Mouse (Mus musculus): ENCODE measurements around the gene Sirt6. TPM values are rescaled to one million over a fixed set of nuclear protein-coding genes. Genes with fewer than 3 reads are reported as not detected.
A peak's percentile ranks its signal among the peaks of the same experiment; 100 is the strongest.
"Not testable (repeated sequence)": the region's sequence is repeated elsewhere in the genome, so short reads cannot be mapped to it uniquely, and the experiment has no call there.

The Sirt6 gene
- polyA plus RNA-seq (2016; fragmentation: Nextera tagmentation; extraction: Ambion mirVana): 55.1 and 55.5 TPM in 2 replicates

DNA sequence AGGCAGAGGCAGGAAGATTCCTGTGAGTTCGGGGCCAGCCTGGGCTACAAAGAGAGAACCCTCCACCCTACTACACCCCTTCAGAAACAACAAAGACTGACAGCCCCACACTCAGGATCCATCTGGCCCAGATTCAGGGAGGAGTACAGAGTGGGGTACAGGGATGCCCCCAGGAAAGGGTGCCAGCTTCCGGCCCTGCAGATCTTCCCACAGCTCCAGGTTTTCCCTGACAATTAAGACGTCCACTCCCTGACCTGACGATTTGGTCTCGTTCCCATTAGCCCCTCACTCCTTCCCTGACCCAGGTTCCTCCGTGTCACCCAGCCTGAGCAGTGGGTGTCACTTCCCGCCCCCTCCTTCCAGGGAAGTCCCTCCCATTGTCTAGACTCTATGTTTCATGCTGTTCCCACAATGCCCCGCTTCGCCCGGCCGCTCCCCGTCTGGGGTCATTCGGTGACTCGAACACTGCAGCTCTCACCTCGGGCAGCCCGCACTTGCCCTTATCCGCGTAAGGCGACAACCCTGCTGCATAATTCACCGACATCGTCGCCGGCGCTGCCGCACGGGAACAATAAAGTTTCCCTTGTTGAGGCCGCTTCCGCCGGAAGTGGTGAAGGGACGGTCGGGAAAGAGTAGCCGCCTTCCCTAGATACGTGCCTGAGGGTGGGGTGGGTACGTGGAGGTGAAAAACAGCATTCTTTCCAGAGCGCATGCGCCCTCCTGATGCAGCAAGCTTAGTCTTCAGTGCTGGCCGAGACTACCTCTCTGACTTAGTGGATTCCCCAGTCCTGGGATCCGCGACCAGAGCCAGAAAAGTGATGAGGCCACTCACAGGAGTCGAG is at the start of gene Sirt6:
Gene Sirt6, minus strand, starts transcription at position 804 of the 842 bp plus-strand sequence.
- peak within 1 kb of the TSS; percentile 93 for H3K27ac ChIP-seq
- WGBS: 6% methylated on average over 40 of the region's 40 CpGs
- peaks cover 35% of the 10 kb centered on the region for H3K36me3 ChIP-seq
- peak; percentile 83 for ATAC-seq (ENCODE audit: insufficient number of reproducible peaks, insufficient read depth, low FRiP score, low TSS enrichment)
- H3K9me3 ChIP-seq: no peaks in the 10 kb centered on the region
- H3K4me3 ChIP-seq: peak within 1 kb of the TSS; percentile 71
- peak within 1 kb of the TSS; percentile 72 for H3K9ac ChIP-seq
- no peaks in the 10 kb centered on the region for H3K27me3 ChIP-seq
- H3K4me2 ChIP-seq (replicated peaks): peak within 1 kb of the TSS; percentile 61
- peaks cover 17% of the 10 kb centered on the region for H3K4me1 ChIP-seq

DNA sequence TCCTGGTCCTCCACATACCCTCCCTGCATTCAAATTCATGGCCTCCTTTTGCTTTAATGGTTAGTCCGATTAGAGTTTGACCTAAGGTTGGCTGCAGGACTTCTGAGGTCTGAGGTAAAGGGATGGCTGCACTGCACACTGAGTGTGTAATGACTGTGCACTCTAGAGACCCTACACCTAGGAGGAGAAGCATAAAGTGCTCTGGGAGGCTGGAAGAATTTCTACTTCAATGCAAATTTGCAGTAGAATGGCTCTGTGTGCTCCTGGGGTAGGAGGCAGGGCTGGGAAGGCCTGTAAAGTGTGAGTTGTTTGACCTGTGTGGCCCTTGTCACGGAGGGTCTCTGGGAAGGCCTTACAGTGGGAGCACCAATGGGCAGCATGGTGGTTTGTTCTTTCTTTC is 28.6 kb upstream of the Sirt6 start:
- H3K4me3 ChIP-seq: no peak overlapping the region
- no peaks in the 10 kb centered on the region for H3K27me3 ChIP-seq
- no peaks in the 10 kb centered on the region for H3K4me1 ChIP-seq
- ATAC-seq (ENCODE audit: insufficient number of reproducible peaks, insufficient read depth, low FRiP score, low TSS enrichment): no peak
- H3K9me3 ChIP-seq: peaks cover 37% of the 10 kb centered on the region; the same call in 1 of the 2 replicates
- no peak overlapping the region for H3K27ac ChIP-seq
- WGBS: 96% methylated on average over 2 of the region's 2 CpGs
- no peak overlapping the region for H3K9ac ChIP-seq
- H3K4me2 ChIP-seq (replicated peaks): no peak overlapping the region
- peaks cover 23% of the 10 kb centered on the region for H3K36me3 ChIP-seq

DNA sequence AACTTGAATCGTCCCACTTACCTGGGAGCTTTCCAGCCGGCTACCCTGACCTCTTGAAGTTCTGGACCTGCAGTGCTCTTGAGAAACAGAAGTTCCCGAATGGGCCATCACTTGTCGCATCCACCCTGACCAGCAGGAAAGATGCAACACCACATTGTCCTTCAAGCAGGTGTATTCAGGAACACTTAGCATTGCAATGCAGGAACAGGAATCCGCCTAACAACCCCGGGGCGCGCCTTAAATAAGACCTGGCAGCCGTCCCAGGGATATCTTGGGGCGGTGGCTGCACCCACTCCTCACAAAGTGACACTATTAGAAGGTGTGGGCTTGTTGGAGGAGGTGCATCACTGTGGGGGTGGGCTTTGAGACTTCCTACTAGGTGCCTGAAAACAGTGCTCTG is 27.6 kb upstream of the Sirt6 start:
- 96% methylated on average over 10 of the region's 10 CpGs for WGBS
- H3K4me3 ChIP-seq: no peak overlapping the region
- no peak overlapping the region for H3K4me2 ChIP-seq (replicated peaks)
- ATAC-seq (ENCODE audit: insufficient number of reproducible peaks, insufficient read depth, low FRiP score, low TSS enrichment): no peak
- H3K27ac ChIP-seq: no peak overlapping the region
- no peaks in the 10 kb centered on the region for H3K27me3 ChIP-seq
- no peaks in the 10 kb centered on the region for H3K4me1 ChIP-seq
- peaks cover 35% of the 10 kb centered on the region; the same call in 1 of the 2 replicates for H3K9me3 ChIP-seq
- no peak overlapping the region for H3K9ac ChIP-seq
- peaks cover 28% of the 10 kb centered on the region for H3K36me3 ChIP-seq

DNA sequence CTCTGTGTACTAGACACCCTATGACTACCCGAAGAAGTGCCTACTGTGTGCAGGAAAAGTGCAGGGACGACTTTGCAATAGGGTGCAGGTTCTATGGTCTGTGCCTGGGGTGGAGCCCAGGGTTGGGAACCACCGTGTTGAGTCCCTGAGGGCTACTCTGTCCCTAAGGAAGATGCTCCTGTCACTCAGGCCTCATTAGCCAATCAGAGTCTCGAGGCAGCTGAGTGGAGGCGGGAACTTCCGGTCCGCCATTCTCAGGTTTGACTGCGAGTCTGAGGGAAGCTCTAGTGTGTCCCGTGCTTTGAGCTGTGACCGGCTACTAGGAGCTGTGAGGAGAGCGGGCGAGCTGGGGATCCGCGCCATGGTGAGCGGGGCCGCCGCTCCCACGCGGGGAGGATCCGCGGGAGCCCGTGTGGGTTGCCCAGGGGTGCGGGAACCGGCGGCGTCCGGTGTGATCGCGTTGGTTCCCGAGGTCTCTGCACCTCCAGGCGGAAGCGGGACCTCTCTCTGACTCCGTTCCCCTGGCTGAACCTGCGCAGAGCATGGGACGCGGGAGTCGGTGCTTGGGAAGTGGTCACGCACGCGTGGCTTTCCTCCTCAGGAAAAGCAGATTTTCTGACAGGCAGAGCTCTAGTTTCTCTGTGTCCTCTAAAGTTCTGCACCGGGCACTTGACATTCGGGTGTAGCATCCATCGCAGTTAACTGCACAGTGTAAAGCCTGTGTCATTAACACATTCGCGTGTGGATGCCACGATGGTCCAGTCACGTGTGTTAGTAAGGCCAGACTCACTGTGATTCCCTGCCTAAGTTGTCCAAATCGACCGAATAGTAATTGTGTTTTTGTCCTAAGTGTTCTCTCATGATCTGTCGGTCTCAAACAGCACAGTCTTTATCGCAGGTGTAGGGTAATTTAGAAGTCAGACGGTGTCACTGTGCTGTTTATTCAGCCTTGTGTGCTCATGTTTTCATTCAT is 21.5 kb upstream of the Sirt6 start, which contains the start of gene Gm10778:
Gene Gm10778, plus strand, starts transcription at position 257 of the 973 bp plus-strand sequence.
- ATAC-seq (ENCODE audit: insufficient number of reproducible peaks, insufficient read depth, low FRiP score, low TSS enrichment): peak; percentile 88
- peak within 1 kb of the TSS; percentile 56 for H3K4me3 ChIP-seq
- H3K9me3 ChIP-seq, H3K36me3 ChIP-seq, H3K4me1 ChIP-seq, H3K27me3 ChIP-seq: not testable (repeated sequence)
- H3K27ac ChIP-seq: peak within 1 kb of the TSS; percentile 81
- 4% methylated on average over 34 of the region's 52 CpGs for WGBS
- H3K9ac ChIP-seq: peak within 1 kb of the TSS; percentile 67
- peak within 1 kb of the TSS; percentile 54 for H3K4me2 ChIP-seq (replicated peaks)

DNA sequence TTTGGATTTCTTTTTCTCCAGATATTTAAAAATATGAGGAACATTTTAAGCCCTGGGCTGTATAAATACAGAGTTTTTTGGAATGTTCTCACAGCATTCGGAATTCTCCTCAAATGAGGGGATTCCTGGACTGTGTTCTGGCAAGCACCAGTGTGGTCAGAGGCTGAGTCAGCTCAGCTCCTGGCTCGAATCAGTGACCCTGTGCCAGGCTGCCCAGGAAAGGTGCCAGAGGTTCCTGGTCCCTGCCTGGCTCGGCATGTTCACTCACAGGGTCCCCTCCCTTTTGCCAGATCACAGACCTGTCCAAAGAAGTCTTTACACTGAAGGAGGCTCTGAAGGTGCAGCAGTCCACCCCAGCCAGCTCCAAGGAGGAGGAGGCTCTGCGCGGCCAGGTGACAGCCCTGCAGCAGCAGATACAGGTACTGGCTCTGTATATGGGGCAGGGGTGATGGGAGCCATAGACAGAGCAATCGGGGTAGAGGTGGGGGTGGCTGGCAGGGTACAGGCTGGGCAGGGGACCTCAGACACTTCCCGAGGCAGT is 18.5 kb upstream of the Sirt6 start:
- no peak overlapping the region for H3K9ac ChIP-seq
- WGBS: 78% methylated on average over 7 of the region's 7 CpGs
- no peak for ATAC-seq (ENCODE audit: insufficient number of reproducible peaks, insufficient read depth, low FRiP score, low TSS enrichment)

DNA sequence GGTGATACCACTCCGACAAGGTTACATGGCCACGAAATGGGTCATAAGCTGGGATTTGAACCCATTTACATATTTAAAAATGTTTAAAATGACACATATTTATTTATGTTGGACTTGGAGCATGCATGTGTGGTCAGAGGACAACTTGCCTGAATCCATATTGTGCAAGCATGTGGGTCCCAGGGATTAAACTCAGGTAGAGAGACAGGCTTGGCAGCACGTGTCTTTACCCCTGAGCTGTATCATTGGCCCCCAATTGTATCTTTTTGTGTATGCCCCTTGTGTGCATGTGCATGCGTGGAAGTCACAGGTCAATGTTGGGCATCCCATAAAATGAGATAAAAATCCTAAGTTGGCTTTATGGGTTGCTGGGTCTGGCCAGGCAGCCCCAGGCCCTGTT is 17.8 kb upstream of the Sirt6 start:
- Histone ChIP-seq H3K4me1 (peaks cover 12% of the 10 kb centered on the region), H3K9ac (no peak overlapping the region), H3K4me3 (no peak overlapping the region), H3K4me2 (replicated peaks) (no peak overlapping the region), H3K27me3 (no peaks in the 10 kb centered on the region), H3K36me3 (no peaks in the 10 kb centered on the region), H3K27ac (no peak overlapping the region), H3K9me3 (no peaks in the 10 kb centered on the region)
- no peak for ATAC-seq (ENCODE audit: insufficient number of reproducible peaks, insufficient read depth, low FRiP score, low TSS enrichment)
- WGBS: 91% methylated on average over 4 of the region's 4 CpGs

More for the DNA sequence above, 18.5 kb upstream of the Sirt6 start:
- Histone ChIP-seq H3K27ac (no peak overlapping the region), H3K27me3 (no peaks in the 10 kb centered on the region), H3K4me2 (replicated peaks) (no peak overlapping the region), H3K4me1 (peaks cover 12% of the 10 kb centered on the region), H3K4me3 (no peak overlapping the region), H3K36me3 (0 out of 2 replicates have a peak, but pooled peaks cover 5% of the 10 kb centered on the region), H3K9me3 (no peaks in the 10 kb centered on the region)

DNA sequence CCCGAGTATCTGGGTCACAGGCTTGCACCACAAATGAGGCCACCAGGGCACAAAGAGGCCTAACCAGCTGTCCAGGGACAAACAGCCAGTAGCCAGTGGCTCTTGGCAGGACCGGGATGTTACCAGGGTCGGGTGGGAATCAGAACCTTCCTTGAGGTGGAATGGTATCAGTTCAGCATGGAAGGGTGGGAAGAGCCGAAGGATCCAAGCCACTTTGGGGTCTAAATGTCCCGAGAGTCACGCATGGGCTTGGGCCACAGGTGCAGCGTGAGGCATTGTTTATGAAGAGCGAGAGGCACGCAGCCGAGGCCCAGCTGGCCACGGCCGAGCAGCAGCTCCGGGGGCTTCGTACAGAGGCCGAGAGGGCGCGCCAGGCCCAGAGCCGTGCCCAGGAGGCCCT is 17.1 kb upstream of the Sirt6 start:
- H3K9ac ChIP-seq: no peak overlapping the region
- H3K4me3 ChIP-seq: no peak overlapping the region
- WGBS: 91% methylated on average over 18 of the region's 18 CpGs
- H3K36me3 ChIP-seq: no peaks in the 10 kb centered on the region
- no peak overlapping the region for H3K4me2 ChIP-seq (replicated peaks)
- ATAC-seq (ENCODE audit: insufficient number of reproducible peaks, insufficient read depth, low FRiP score, low TSS enrichment): no peak
- no peaks in the 10 kb centered on the region for H3K9me3 ChIP-seq
- peaks cover 12% of the 10 kb centered on the region for H3K4me1 ChIP-seq
- no peak overlapping the region for H3K27ac ChIP-seq
- H3K27me3 ChIP-seq: no peaks in the 10 kb centered on the region

DNA sequence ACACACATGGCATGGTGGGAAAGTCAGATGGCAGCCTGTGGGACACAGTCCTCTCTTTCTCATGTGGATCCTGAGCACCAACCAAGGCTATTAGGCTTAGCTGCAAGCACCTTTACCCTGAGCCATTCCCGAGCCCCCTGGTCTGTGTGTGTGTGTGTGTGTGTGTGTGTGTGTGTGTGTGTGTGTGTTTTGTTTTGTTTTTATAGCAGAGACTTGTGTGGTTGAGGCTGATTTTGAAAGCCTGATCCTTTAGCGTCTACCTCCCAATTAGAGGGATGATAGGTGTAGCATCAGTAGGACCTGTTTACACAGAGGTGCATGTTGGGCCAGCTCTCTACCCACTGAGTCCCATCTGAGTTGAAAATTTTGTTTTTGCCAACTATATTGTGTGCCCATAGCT is 16.6 kb upstream of the Sirt6 start:
- H3K9ac ChIP-seq: peak overlapping the region; percentile 94
- H3K4me3 ChIP-seq: peak overlapping the region; percentile 75
- peak overlapping the region; percentile 94 for H3K27ac ChIP-seq
- peaks cover 12% of the 10 kb centered on the region for H3K4me1 ChIP-seq
- H3K9me3 ChIP-seq: no peaks in the 10 kb centered on the region
- WGBS: 52% methylated on average over 2 of the region's 2 CpGs
- ATAC-seq (ENCODE audit: insufficient number of reproducible peaks, insufficient read depth, low FRiP score, low TSS enrichment): no peak
- H3K36me3 ChIP-seq: no peaks in the 10 kb centered on the region
- H3K4me2 ChIP-seq (replicated peaks): peak overlapping the region; percentile 89
- no peaks in the 10 kb centered on the region for H3K27me3 ChIP-seq

DNA sequence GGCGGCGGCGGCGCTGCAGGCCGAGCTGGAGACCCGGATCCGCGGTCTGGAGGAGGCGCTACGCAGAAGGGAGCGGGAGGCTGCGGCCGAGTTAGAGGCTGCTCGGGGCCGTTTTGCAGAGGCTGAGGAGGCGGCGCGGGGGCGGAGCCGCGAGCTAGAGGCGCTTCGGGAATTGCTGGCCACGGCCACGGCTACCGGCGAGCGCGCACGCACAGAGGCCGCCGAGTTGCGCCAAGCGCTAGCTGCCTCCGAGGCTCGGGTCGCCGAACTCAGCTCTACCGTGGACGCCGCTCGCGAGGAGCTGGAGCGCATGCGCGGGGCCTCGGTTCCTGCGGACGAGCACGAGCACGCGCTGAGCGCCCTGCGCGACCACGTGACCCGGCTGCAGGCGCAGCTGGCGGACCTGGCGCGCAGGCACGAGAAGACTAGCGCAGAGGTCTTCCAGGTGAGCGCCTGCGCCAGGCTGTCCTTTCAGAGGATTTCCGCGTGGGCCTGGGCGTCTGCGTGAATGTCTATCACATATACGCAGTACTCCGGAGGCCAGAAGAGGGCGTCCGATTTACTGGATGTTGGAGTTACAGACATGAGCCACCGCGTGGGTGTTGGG is 16.0 kb upstream of the Sirt6 start:
- 1% methylated on average over 75 of the region's 75 CpGs for WGBS

DNA sequence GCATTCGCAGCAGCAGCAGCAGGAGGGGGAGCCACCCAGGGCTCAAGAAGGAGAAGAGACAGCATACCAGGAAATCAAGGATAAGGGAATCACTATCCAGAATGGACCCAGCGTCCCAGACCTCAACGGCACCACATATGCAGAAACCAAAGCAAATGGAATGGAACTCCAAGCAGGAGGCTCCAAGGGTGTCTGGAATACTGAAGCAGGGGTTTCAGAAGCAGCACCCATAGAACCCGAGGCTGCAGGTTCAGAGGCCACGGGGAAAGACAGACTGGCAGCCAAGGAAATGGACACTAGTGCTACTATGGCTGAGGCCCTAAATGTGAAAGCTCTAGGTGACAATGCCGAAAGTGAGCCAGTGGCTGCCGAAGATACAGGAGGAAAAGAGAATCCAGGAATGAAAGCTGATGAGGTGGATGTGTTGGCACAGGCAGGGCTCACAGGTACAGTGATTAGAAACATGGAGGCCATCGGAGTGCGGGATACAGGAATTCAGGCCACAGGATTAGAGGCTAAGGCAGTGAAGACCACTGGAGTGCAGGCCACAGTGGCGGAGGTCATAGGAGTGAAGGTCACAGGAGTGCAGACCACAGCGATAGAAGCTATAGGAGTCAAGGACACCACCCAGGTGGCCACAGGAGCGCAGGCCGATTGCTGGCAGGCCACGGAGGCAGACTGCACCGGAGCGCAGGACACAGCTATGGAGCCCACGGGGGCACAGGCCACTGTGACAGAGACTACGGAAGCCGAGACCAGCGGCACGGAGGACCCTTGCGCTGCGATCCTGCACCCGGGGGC is 15.3 kb upstream of the Sirt6 start:
- Histone ChIP-seq H3K36me3 (no peaks in the 10 kb centered on the region), H3K27me3 (no peaks in the 10 kb centered on the region), H3K4me1 (peaks cover 12% of the 10 kb centered on the region), H3K4me3 (peak overlapping the region; percentile 75), H3K4me2 (replicated peaks) (peak overlapping the region; percentile 89), H3K9me3 (no peaks in the 10 kb centered on the region), H3K27ac (peak overlapping the region; percentile 94), H3K9ac (peak overlapping the region; percentile 94)
- WGBS: 18% methylated on average over 24 of the region's 24 CpGs
- no peak; the same call in 1 of the 2 replicates for ATAC-seq (ENCODE audit: insufficient number of reproducible peaks, insufficient read depth, low FRiP score, low TSS enrichment)

More for the DNA sequence above, 16.0 kb upstream of the Sirt6 start:
- ATAC-seq (ENCODE audit: insufficient number of reproducible peaks, insufficient read depth, low FRiP score, low TSS enrichment): peak; percentile 89
- peak overlapping the region; percentile 94 for H3K9ac ChIP-seq
- peak overlapping the region; percentile 94 for H3K27ac ChIP-seq
- peaks cover 12% of the 10 kb centered on the region for H3K4me1 ChIP-seq
- no peaks in the 10 kb centered on the region for H3K36me3 ChIP-seq
- peak overlapping the region; percentile 75 for H3K4me3 ChIP-seq
- H3K9me3 ChIP-seq: no peaks in the 10 kb centered on the region
- H3K27me3 ChIP-seq: no peaks in the 10 kb centered on the region
- H3K4me2 ChIP-seq (replicated peaks): peak overlapping the region; percentile 89

Measured in embryonic facial prominence, embryonic 12.5 days (tissue).